Mouse (Mus musculus): ENCODE data around the gene Prkcb.

Prkcb gene

GRCm38 (mm10) chr7:122290771-122291170 is 2.2 kb downstream of the Prkcb start:
- no peak for DNase-seq

GRCm38 (mm10) chr7:122292151-122292550 is 3.6 kb downstream of the Prkcb start:
- DNase-seq = no peak

- no peak for DNase-seq
These were observed 5.6 kb downstream of the Prkcb start for GRCm38 (mm10) chr7:122294111-122294510.

GRCm38 (mm10) chr7:122295363-122295762 is 6.8 kb downstream of the Prkcb start:
- DNase-seq = no peak

- DNase-seq = no peak
These were observed 7.8 kb downstream of the Prkcb start for GRCm38 (mm10) chr7:122296331-122296730.

- DNase-seq = no peak
These were observed 8.3 kb downstream of the Prkcb start for GRCm38 (mm10) chr7:122296805-122297204.

- no peak for DNase-seq
These were observed 9.1 kb downstream of the Prkcb start for GRCm38 (mm10) chr7:122297627-122298026.

- no peak for DNase-seq
These were observed 10.2 kb downstream of the Prkcb start for GRCm38 (mm10) chr7:122298715-122299114.

- DNase-seq = no peak
These were observed 12.0 kb downstream of the Prkcb start for GRCm38 (mm10) chr7:122300538-122300937.

- DNase-seq = no peak
These were observed 14.0 kb downstream of the Prkcb start for GRCm38 (mm10) chr7:122302538-122302937.

GRCm38 (mm10) chr7:122303988-122304387 is 15.4 kb downstream of the Prkcb start:
- no peak for DNase-seq

GRCm38 (mm10) chr7:122304521-122304920 is 16.0 kb downstream of the Prkcb start:
- DNase-seq = no peak

- DNase-seq = no peak
These were observed 18.7 kb downstream of the Prkcb start for GRCm38 (mm10) chr7:122307241-122307640.

GRCm38 (mm10) chr7:122308661-122309060 is 20.1 kb downstream of the Prkcb start:
- DNase-seq = no peak

GRCm38 (mm10) chr7:122309909-122310725 is 21.6 kb downstream of the Prkcb start:
- DNase-seq = no peak

- no peak for DNase-seq
These were observed 22.1 kb downstream of the Prkcb start for GRCm38 (mm10) chr7:122310726-122311018.

GRCm38 (mm10) chr7:122313690-122314477 is 25.3 kb downstream of the Prkcb start:
- DNase-seq = no peak

GRCm38 (mm10) chr7:122315720-122316331 is 27.3 kb downstream of the Prkcb start:
- no peak for DNase-seq

GRCm38 (mm10) chr7:122316681-122317080 is 28.1 kb downstream of the Prkcb start:
- DNase-seq = no peak

GRCm38 (mm10) chr7:122317485-122317884 is 28.9 kb downstream of the Prkcb start:
- DNase-seq = no peak

- DNase-seq = no peak
These were observed 31.0 kb downstream of the Prkcb start for GRCm38 (mm10) chr7:122319566-122319965.

GRCm38 (mm10) chr7:122320843-122321544 is 32.4 kb downstream of the Prkcb start:
- DNase-seq = no peak

GRCm38 (mm10) chr7:122322038-122322690 is 33.6 kb downstream of the Prkcb start:
- no peak for DNase-seq
